Mouse (Mus musculus): ENCODE measurements around the gene 1700017N19Rik. TPM values are rescaled to one million over a fixed set of nuclear protein-coding genes. Genes with fewer than 3 reads are reported as not detected.

The 1700017N19Rik gene
- total RNA-seq, 1 experiment from 2014 or later: not detected

DNA sequence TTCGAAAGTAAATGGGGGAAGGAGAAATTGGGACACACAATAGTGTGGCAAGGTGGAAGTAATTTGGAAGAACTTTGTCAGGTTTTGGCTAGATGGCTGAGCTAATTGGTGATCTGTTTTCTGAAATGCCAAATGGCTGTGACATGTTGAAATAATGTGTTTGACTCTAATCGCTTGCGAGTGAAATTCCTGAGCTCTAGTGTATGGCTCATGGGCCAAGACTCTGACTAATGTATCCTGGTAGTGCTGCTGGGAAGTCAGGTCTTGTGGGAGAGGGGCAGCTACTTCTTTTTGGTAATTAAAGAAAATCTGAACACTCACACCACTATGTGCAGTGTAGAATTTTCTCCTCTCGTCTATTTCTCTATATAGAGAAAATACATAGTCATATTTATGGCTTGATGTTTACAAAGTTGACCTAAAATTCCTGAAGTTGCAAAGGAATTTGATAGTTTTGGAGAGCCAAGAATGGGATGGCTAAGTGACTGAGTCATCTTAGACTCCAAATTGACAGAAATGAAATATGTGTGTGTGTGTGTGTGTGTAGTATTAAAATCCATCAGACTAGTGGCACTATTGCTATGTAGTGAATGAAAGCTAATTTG is 55.1 kb downstream of the 1700017N19Rik start:
- ATAC-seq (replicated peaks; ENCODE audit: low read depth, poor library complexity, severe bottlenecking): no peak

DNA sequence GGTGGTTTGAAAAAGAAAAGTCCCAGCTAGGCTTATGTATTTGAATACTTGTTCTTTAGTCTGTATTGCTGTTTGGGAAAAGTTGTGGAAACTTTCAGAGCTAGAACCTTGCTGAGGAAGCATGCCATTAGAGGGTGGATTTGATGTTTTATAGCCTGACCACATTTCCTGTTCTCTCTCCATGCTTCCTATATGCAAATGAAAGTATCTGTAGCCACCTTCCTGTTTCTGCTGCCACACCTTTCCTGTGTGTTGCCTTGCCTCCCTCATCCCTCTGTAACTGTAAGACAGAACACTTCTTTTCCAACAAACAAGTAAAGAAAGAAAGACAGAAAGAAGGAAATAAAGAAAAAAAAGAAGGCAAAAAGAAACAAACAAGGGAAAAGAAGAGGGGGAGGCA is 63.9 kb downstream of the 1700017N19Rik start:
- ATAC-seq (replicated peaks; ENCODE audit: low read depth, poor library complexity, severe bottlenecking): peak; percentile 76

DNA sequence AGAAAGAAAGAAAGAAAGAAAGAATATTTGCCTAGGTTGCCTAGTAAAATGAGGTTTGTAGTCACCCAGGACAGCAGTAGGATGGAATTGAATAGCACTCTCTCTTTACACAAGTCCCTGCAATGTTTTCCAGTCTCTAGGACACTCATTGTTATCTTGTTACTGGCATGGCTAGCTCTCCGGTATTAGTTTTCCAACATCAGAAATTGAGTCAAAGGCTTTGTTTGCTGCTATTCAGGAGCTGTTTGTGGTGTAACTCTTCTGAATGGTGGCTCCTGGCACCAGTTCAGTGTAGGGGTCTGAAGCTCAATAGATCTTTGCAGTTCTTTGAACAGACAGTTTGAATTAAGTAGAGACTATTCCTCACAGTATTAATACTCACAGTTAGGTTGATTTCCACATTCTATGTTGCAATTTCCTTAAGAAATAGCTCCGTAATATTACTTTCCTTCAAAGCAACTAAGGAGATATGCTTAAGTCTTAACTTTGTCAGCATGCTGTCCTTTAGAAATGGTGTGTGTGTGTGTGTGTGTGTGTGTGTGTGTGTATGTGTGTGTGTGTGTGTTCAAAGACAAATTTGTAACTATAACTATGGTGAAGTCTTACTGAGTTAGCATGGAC is 71.8 kb downstream of the 1700017N19Rik start:
- ATAC-seq (replicated peaks; ENCODE audit: low read depth, poor library complexity, severe bottlenecking): peak; percentile 42; the same call in 1 of the 2 replicates

Other genes with a start within 250 kb of the 1700017N19Rik start
- not detected in 2 replicates for gene Gm4302, start 249.6 kb upstream of the 1700017N19Rik start, total RNA-seq (2017)
- not detected in 2 replicates for gene Gm4303, start 244.5 kb upstream of the 1700017N19Rik start, total RNA-seq (2017)
- gene Gm4305, start 239.4 kb upstream of the 1700017N19Rik start, total RNA-seq (2017): not detected in 2 replicates
- gene Gm4307, start 229.1 kb upstream of the 1700017N19Rik start, total RNA-seq (2017): not detected in 2 replicates
- gene Gm4312, start 207.9 kb upstream of the 1700017N19Rik start, total RNA-seq (2017): not detected in 2 replicates
- gene Tmtc3, start 103.1 kb upstream of the 1700017N19Rik start, total RNA-seq (2017): 9.6 and 11.3 TPM in 2 replicates
- 25.5 and 28.5 TPM in 2 replicates for gene Cep290, start 102.9 kb upstream of the 1700017N19Rik start, total RNA-seq (2017)
- 15.1 and 22.5 TPM in 2 replicates for gene 4930430F08Rik, start 61 bp upstream of the 1700017N19Rik start, total RNA-seq (2017)